Mouse (Mus musculus) right cerebral cortex, postnatal 36 days (tissue): ENCODE data around the gene Eci3.
"Not testable (repeated sequence)": the region's sequence is repeated elsewhere in the genome, so short reads cannot be mapped to it uniquely, and the experiment has no call there.

ENCODE experiments used
- DNase-seq, 2 experiments: peaks; one replicate each; pipeline ENCODE4 v3.0.0; 2022; ENCODE audit warnings: low spot score in 2 of 2, mixed read lengths in 1 of 2

Gene Eci3

GRCm38 (mm10) chr13:34963511-34964397 lies at the start of gene Eci3:
Eci3 (minus strand) TSS chr13:34963810.
- DNase-seq: peak in 1 of 2 experiments; percentile 1

DNA sequence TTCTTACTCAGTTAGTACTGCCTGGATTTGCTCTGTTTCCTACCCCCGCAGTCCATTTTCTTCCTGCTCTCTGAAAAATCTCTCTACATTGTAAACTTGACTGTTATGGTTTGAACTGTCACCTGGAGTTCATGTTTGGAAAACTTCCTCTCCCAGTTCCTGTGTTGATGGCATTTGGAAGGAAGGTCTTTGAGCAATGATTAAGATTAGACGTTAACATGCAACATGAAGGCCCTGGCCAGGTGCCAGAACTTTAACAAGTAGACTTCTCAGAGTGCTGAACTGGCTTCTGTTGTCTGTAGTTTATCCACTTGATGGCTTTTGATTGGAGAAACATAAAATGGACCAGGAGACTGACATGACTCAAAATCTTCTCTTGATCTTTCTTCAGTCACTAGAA lies 32.3 kb upstream of the Eci3 start:
- no peak for DNase-seq

GRCm38 (mm10) chr13:34993983-34994811 lies 30.6 kb upstream of the Eci3 start:
- DNase-seq: peak; percentile 80 to 82

- no peak for DNase-seq
Observed at GRCm38 (mm10) chr13:34993595-34993982, 30.0 kb upstream of the Eci3 start.

- no peak for DNase-seq
Observed at GRCm38 (mm10) chr13:34993085-34993484, 29.5 kb upstream of the Eci3 start.

DNA sequence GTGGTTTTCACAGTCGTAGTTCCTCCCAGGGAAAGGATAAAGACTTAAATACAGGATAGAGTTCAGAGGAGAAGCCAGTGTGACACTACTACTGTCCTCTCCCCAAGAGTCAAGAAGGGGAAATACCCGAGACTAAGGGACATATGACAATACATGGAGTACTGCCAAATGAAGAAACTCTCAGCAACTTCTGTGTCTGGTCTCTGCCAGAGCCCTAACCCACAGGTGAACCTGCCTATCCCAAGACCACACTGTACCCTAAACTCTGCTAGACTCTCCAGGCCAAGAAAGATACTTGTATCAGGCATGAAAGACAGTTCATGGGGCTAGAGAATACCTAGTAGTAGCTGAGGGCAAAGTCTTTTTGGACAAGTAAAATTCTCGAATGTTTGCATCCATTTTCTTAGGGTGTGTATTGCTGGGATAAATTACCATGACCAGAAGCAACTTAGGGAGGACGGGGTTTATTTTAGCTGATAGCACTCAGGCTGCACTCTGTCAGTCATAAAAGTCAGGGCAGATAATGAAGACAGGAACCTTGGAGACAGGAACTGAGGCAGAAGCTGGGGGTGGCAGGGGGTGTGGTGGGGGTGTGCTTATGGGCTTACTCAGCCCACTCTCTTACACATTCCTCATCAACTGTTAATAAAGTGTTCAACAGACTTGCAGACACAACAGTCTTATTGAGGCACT lies 28.1 kb upstream of the Eci3 start:
- DNase-seq: no peak

DNA sequence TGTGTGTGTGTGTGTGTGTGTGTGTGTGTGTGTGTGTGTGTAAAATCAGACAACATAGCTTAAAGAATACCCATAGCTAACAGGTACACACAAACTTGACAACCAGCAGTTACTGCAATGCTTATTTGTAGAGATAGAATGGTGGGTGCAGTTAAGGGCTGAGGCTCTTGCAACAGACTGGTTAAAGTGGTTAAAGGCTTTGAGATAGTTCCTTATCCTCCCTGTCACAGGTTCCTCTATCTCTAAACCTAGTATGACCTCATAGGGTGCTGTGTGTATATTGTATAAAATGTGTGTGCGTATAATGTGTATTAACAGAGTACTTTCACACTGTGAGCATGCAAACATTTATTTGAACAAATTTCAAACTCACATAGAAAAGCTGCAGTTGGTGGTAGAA lies 19.9 kb upstream of the Eci3 start:
- DNase-seq: not testable (repeated sequence)

DNA sequence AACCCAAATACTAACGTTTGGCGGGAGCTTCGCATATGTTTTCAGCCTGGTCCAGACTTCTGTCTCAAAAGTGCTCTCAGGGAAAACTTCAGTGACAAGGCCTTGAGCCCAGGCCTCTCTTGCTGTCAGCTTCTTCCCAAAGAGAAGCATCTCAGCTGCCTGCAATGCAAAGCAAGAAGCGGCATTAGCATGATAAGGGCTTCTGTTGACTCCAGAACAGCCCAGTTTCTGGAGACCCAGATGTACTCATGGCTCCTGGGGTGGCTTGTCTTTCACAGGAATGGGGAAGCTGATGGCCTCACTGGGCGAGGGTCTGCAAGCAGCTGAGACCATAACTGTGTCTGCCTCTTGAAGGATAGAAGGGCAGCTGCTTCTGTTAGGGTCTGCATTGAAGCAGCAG lies 15.0 kb upstream of the Eci3 start:
- not testable (repeated sequence) for DNase-seq

DNA sequence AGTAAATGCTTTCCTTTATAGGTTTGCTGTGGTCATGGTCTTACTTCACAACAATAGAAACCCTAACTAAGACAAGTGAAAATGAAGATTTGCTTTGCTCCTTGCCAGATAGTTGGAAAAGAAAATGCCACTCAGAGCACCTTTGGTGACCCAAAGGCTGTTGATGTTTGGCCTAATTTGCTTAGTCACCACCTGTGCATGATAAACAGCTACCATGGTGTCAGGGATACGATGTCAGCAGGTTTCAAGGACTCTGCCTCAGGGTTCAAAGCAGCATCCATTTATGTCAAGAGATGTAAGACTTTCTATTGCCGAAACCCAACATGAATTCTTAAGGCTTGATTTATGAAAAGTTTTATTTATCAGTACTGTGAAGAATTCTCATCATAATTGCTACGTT lies 13.8 kb upstream of the Eci3 start:
- DNase-seq: no peak

DNA sequence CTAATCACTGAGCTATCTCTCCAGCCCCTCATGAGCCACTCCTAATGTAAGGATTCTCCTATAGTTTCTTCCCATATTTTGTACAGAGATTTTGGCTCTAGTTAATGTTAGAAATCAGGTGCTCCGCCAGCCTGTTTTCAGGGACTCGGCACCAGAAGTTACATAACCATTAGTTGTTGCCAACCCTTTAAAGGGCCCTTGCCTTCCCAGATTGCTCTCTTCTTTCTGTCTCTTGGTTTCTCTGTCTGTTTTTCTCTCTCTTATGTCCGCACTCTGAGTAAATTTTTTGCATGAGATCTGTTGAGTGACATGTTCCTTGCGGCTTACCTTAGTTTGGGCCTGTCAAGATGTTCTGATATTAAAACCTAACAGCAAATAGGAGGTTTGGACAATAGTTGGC lies 12.5 kb upstream of the Eci3 start:
- no peak for DNase-seq

DNA sequence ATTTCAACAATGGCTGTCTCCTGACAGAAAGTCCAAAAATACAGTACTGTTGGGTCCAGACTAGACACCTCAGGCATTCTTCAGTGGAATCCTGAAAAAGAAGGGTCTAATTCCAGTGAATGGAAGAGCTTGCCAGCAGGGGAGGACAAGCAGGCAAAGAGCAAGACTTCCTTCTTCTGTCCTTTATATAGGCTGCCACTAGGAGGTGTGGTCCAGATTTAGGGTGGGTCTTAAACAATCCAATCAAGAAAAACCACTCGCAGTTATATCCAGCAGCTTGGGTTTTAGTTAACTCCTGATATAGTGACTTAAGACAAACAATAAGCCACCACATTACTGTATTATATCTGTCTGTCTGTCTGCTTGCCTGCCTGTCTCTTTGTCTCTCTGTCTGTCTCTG lies 10.2 kb upstream of the Eci3 start:
- no peak for DNase-seq

DNA sequence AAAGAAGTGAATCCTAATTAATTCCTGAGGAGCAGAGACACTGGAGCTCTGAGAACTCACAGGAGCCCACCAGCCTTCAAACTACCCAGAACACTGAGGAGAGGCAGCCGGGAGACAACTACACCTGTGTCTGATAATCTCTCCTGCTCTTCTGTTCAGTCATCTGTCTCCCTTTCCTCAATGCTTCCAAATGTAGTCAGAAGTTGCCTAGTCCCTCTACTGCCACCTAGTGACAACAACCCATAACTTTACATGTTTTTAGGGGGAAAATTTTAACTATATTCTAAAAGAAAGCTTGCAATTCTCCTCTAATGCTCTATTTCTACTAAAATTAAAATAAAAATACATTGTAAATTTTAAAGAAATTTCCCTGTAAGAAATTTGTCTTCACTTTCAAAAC lies 9.5 kb upstream of the Eci3 start:
- DNase-seq: no peak

GRCm38 (mm10) chr13:34972456-34972855 lies 8.8 kb upstream of the Eci3 start:
- not testable (repeated sequence) for DNase-seq

DNA sequence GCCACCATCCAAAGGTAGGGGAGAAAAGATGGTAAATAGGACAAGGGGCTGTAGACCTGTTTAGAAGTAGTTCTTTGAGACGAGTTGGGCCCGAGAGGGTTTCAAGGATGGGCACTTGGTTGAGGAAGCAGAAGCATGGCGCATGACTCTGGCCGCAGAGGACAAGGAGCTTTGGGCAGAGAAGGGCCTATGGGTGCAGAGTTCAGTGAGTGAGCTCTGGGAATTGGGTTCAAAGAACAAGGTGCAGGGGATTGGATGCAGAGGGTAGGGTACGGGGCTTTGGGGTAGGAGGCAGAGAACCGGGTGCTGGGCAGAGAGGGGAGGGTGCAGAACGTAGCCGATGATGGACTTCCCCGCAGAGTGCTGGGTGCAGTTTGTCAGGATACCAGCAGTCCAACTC lies 2.0 kb upstream of the Eci3 start:
- not testable (repeated sequence) for DNase-seq

DNA sequence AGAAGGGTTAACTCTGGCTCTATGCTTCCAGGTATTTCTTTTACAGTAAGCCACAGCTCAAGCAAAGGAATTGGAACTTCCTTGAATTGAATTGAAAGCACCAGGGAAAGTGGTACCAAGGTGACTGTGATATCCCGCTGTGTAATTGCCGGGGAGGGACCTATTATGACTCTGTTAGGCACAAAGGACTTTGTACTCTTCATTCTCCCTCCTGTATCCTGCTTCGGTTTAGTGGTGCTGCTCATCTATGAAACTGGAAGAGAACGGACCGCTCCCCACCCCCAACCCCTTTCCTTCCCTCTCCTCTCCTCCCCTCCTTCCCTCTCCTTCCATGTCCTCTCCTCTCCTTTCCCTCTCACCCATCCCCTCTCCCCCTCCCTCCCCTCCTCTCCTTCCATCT lies 1.3 kb upstream of the Eci3 start:
- no peak for DNase-seq

DNA sequence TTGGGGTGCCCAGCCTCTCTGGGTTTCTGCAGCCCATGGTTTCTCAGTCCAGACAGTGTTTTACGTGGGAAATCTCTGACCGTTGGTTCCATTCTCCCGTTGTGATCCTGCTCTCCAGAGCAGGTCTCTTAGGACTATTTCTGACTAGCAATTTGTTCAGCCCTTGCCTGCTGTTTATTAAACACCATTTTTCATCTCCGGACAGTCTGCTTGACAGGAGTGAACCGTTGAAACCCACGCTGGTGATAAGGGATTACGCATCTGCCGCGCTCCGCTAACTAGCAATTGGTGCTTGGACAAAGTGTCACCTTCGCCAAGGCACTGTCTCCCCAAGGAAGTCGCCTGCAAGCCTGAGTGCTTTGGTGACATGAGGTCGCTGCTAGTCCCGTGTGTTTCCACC lies 809 bp upstream of the Eci3 start:
- no peak for DNase-seq

- DNase-seq: no peak
Observed at GRCm38 (mm10) chr13:34960996-34961770, 2.4 kb downstream of the Eci3 start.

DNA sequence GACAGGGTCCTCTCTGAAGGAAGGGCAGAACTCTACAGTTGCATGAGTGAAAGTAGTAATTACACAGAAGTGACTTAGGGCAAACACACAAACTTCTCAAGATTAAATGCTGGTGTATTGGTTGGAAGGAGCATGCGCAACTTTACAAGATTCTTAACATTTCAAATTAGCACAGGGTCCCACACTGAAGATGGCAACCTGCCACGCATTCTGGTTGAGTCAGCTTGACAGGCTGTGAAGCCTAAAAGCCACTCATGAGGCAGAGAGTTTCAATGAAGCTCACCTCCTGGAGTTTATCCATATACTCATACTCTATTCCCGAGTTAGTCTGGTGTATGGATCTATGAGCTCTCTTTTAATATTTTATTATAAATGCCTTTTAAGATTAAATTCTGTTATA lies 5.5 kb downstream of the Eci3 start:
- DNase-seq: not testable (repeated sequence)

DNA sequence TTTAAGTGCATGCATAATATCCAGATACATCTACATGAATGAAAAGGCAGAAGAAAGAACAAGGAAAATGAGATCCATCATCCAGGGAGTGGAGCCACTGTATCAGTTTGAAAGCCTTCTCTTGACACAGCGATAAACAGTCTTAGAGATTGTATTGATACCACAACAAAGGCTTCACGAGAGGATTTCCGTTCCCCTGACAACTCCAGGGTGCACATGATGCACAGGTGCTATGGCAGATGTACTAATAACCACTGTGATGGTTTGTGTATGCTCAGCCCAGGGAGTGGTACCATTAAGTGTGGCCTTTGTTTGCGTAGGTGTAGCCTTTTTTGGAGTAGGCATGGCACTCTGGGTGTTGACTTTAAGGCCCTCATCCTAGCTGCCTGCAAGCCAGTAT lies 6.7 kb downstream of the Eci3 start:
- no peak for DNase-seq

GRCm38 (mm10) chr13:34951437-34951836 lies 12.2 kb downstream of the Eci3 start:
- DNase-seq: not testable (repeated sequence)

DNA sequence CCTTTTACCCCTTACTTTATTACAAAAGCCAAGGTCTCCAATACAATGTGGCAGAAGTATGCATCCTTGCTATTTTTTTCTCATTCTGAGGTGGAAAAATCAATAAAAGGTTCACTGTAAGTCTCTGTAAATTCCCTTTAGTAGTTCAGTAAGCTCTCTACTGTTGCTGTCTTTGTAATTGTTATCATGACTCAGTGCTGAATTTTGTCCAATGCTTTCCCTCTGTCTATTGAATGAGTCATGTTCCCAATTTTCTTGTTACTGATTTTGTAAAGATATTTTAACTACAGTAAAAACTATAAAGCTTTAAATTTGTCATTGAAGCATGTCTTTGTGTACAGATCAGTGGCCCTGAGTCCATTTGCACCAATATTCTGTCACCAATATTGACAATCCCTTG lies 21.2 kb downstream of the Eci3 start:
- DNase-seq: no peak
